Mouse (Mus musculus) ES-CJ7 (cell line): ENCODE measurements at regions not wholly inside any gene's neighbourhood (a gene's known extent, or its start where the extent isn't known, plus 50 kb on each side); places are given as distances from the start of the nearest gene placed in this dataset.

Experiments
- DNase-seq: peaks from one replicate; pipeline ENCODE4 v3.0.0; 2011; ENCODE audit warnings: low read depth, low spot score

GRCm38 (mm10) chr4:5379215-5379614, 586.1 kb upstream of the Impad1 start:
- no peak for DNase-seq

- no peak for DNase-seq
Measured at GRCm38 (mm10) chr4:5358274-5358673, 565.1 kb upstream of the Impad1 start.

- no peak for DNase-seq
Measured at GRCm38 (mm10) chr4:5346226-5346625, 553.1 kb upstream of the Impad1 start.

GRCm38 (mm10) chr4:5344739-5345138, 551.6 kb upstream of the Impad1 start:
- no peak for DNase-seq

- no peak for DNase-seq
Measured at GRCm38 (mm10) chr4:5344311-5344710, 551.2 kb upstream of the Impad1 start.

GRCm38 (mm10) chr4:5337158-5337896, 544.2 kb upstream of the Impad1 start:
- DNase-seq, result no peak

GRCm38 (mm10) chr4:5335030-5335429, 541.9 kb upstream of the Impad1 start:
- no peak for DNase-seq

GRCm38 (mm10) chr4:5328497-5329194, 535.5 kb upstream of the Impad1 start:
- DNase-seq, result no peak

- DNase-seq, result no peak
Measured at GRCm38 (mm10) chr4:5327171-5327661, 534.1 kb upstream of the Impad1 start.

- no peak for DNase-seq
Measured at GRCm38 (mm10) chr4:5301461-5301860, 508.3 kb upstream of the Impad1 start.

GRCm38 (mm10) chr4:5301017-5301416, 507.9 kb upstream of the Impad1 start:
- DNase-seq, result no peak

GRCm38 (mm10) chr4:5299208-5299607, 506.1 kb upstream of the Impad1 start:
- DNase-seq, result no peak

GRCm38 (mm10) chr4:5294030-5294429, 500.9 kb upstream of the Impad1 start:
- DNase-seq, result peak; percentile 13

GRCm38 (mm10) chr4:5276113-5276512, 483.0 kb upstream of the Impad1 start:
- DNase-seq, result no peak
